Mouse (Mus musculus) brain, embryonic 14.5 days (tissue): ENCODE data around the gene Ap4m1.
A peak's percentile ranks its signal among the peaks of the same experiment; 100 is the strongest.

ENCODE experiments used
- CTCF ChIP-seq: fragments of 200-500 bp; IDR thresholded peaks from 2 replicates; pipeline ENCODE4 v1.5.1; 2012; ENCODE audit warnings: inconsistent platforms, mild to moderate bottlenecking, moderate library complexity, borderline replicate concordance; ENCODE audit not compliant: insufficient read depth, insufficient read length; ENCODE audit errors: extremely low read depth
- POLR2A ChIP-seq: fragments of 200-500 bp; IDR thresholded peaks from 2 replicates; pipeline ENCODE4 v1.6.1; 2012; ENCODE audit warnings: mild to moderate bottlenecking, inconsistent platforms, borderline replicate concordance; ENCODE audit not compliant: poor library complexity, insufficient read depth, insufficient read length, severe bottlenecking; ENCODE audit errors: extremely low read depth

GRCm38 (mm10) chr5:138194755-138195345 lies 23.0 kb downstream of the Ap4m1 start:
- no peak for TF ChIP-seq CTCF
- TF ChIP-seq POLR2A: 0 out of 2 replicates have a peak, but pooled peaks have one; percentile 19
